Mouse (Mus musculus): Measurements from ENCODE around the gene Gm45021.

DNA sequence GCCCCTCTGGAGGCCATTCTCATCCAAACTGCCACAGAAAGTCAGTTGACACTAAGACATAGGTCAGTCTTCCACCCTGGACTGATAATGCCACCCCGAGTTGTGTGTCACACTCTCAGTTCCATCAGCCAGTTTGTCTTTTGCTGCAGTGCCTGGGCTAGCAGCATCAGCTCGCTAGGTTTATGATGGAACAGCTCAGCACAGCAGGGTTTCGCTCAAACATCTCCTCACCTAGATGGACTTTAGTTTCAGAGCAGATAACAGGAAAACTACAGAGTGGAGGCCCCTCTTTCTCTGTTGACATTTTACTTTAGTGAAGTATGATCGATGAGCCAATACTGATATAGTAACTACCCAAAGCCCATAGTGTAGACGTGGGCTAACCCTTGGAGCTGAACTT, 25.3 kb downstream of the Gm45021 start:
- TF ChIP-seq GATA1 (IDR thresholded peaks at IDR 0.05; ENCODE audit: low read length), result no peak
- no peak for TF ChIP-seq TAL1 (IDR thresholded peaks at IDR 0.05; ENCODE audit: low read length)
